Mouse (Mus musculus) heart, postnatal 0 days (tissue): Measurements from ENCODE around the gene Paip2b.

ENCODE experiments used
- CTCF ChIP-seq: IDR thresholded peaks from 2 replicates; pipeline ENCODE4 v1.5.1; 2016; ENCODE audit warnings: antibody characterized with exemption, control low read depth, low read depth
- EP300 ChIP-seq: IDR thresholded peaks from 2 replicates; pipeline ENCODE4 v1.6.1; 2016; ENCODE audit warnings: antibody characterized with exemption, low read depth

GRCm38 (mm10) chr6:83788554-83788953, 43.0 kb downstream of the Paip2b start:
- TF ChIP-seq CTCF (no peak), EP300 (no peak)
